Comparison of ENCODE assay signal across 8 mouse cellular contexts in the genomic region with DNA sequence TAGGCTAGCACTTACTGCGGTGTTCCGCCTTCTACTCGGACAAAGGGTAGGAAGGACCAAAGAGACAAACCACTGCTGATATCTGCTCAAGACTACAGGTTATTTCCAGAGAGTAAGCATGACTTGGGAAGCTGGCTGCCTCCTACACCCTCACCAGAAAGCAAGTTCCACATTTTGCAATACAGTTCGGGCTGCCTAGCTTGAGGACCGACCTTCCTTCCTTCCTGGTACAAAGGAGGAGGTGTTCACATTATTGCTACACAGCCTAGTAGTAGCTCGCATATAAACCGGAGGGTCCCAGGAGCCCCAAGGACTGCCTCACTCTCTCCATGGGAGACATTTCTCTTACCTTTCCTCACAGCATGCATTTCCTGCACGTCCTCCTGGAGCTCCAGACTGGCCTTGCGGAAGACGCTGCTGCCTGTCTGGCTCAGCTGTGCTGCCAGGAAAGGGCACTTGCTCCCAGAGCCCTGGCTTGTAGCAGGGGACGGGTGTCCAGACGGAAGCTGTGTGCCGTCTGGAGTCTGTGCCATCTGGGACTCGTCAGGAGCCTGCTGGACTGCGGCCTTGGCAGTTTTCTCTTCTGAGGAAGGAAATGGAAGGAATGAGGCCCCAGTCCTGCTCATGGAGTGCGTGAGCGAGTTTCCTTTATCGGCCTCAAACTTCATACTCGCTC. TPM values are rescaled to one million over a fixed set of nuclear protein-coding genes. Genes with fewer than 3 reads are reported as not detected.
DNase-seq lines count a peak whose midpoint lies in the region; ATAC-seq lines count a peak whose summit lies in the region.

No protein-coding gene starts in this region.

- 0 out of 2 replicates have a peak overlapping the region, but pooled peaks have one; percentile 25 for H3K9ac ChIP-seq in heart, embryonic 16.5 days (ENCODE audit: low read length)
- H3K9ac ChIP-seq in lung, embryonic 15.5 days: no peak overlapping the region
- H3K9ac ChIP-seq in midbrain, embryonic 16.5 days (ENCODE audit: low read depth, low read length): no peak overlapping the region

- no peak for ATAC-seq in heart, embryonic 16.5 days (replicated peaks; ENCODE audit: extremely low read depth, insufficient read depth, low FRiP score)
- ATAC-seq in lung, embryonic 15.5 days (ENCODE audit: borderline replicate concordance, extremely low read depth, low FRiP score, low TSS enrichment): no peak
- ATAC-seq in midbrain, embryonic 16.5 days: no peak

- no peak overlapping the region for H3K4me3 ChIP-seq in heart, embryonic 16.5 days (ENCODE audit: low read length)
- no peak overlapping the region for H3K4me3 ChIP-seq in lung, embryonic 15.5 days
- no peak overlapping the region for H3K4me3 ChIP-seq in midbrain, embryonic 16.5 days (ENCODE audit: low read depth, low read length)

- intact Hi-C loops in gastrocnemius, postnatal 36 days (cut with DNase I): loop anchor here (10.0 kb wide), 1 partner anchor 1958 kb away; no protein-coding TSS in a partner anchor

- DNase-seq in gastrocnemius, postnatal 25 days: peak; percentile 58
- no peak for DNase-seq in gastrocnemius, postnatal 36 days
- DNase-seq in cerebellum, adult 11 months: peak; percentile 77
- no peak for DNase-seq in frontal cortex, postnatal 25 days (ENCODE audit: low spot score in 2 of 2)
- no peak for DNase-seq in thymus, postnatal 14 days

- H3K27ac ChIP-seq in heart, embryonic 16.5 days (ENCODE audit: low read length): peak overlapping the region; percentile 70
- peak overlapping the region; percentile 79 for H3K27ac ChIP-seq in lung, embryonic 15.5 days
- no peak overlapping the region for H3K27ac ChIP-seq in midbrain, embryonic 16.5 days (ENCODE audit: low read length)

- peaks cover 10% of the 10 kb centered on the region for H3K4me1 ChIP-seq in heart, embryonic 16.5 days (ENCODE audit: control insufficient read depth, insufficient read depth, low read length)
- peaks cover 24% of the 10 kb centered on the region for H3K4me1 ChIP-seq in lung, embryonic 15.5 days
- H3K4me1 ChIP-seq in midbrain, embryonic 16.5 days (ENCODE audit: control insufficient read depth, insufficient read depth, low read length): peaks cover 12% of the 10 kb centered on the region

- WGBS in heart, embryonic 16.5 days: 52% methylated on average over 19 of the region's 19 CpGs
- WGBS in lung, embryonic 15.5 days: 55% methylated on average over 19 of the region's 19 CpGs
- WGBS in midbrain, embryonic 16.5 days: 84% methylated on average over 19 of the region's 19 CpGs

- H3K36me3 ChIP-seq in heart, embryonic 16.5 days (ENCODE audit: control insufficient read depth, insufficient read depth): peaks cover 43% of the 10 kb centered on the region
- H3K36me3 ChIP-seq in lung, embryonic 15.5 days: peaks cover 50% of the 10 kb centered on the region
- peaks cover 28% of the 10 kb centered on the region for H3K36me3 ChIP-seq in midbrain, embryonic 16.5 days (ENCODE audit: control insufficient read depth, insufficient read depth, low read length)

- H3K9me3 ChIP-seq in heart, embryonic 16.5 days (replicated peaks; ENCODE audit: control insufficient read depth, low read length): no peaks in the 10 kb centered on the region
- no peaks in the 10 kb centered on the region for H3K9me3 ChIP-seq in lung, embryonic 15.5 days
- H3K9me3 ChIP-seq in midbrain, embryonic 16.5 days (replicated peaks; ENCODE audit: control insufficient read depth, low read length, poor library complexity, severe bottlenecking): no peaks in the 10 kb centered on the region

- no peaks in the 10 kb centered on the region for H3K27me3 ChIP-seq in heart, embryonic 16.5 days (ENCODE audit: control insufficient read depth, insufficient read depth, low read length)
- no peaks in the 10 kb centered on the region for H3K27me3 ChIP-seq in lung, embryonic 15.5 days
- no peaks in the 10 kb centered on the region for H3K27me3 ChIP-seq in midbrain, embryonic 16.5 days (ENCODE audit: control insufficient read depth, insufficient read depth, low read depth, low read length)

- H3K4me2 ChIP-seq in heart, embryonic 16.5 days (ENCODE audit: low read depth, low read length): 0 out of 2 replicates have a peak overlapping the region, but pooled peaks have one; percentile 15
- peak overlapping the region; percentile 4; the same call in 1 of the 2 replicates for H3K4me2 ChIP-seq in lung, embryonic 15.5 days
- H3K4me2 ChIP-seq in midbrain, embryonic 16.5 days (ENCODE audit: low read length): no peak overlapping the region

RNA-seq across cellular contexts. Expression of a gene that starts 5.5 kb away (rescaled TPM):
- total RNA-seq in gastrocnemius, postnatal 25 days (2021): 100 to 1,000 TPM; 260 to 287 TPM
- total RNA-seq in gastrocnemius, postnatal 36 days (2021): 100 to 1,000 TPM; 235 to 282 TPM
- polyA plus RNA-seq in heart, embryonic 16.5 days (2015; fragmentation: Nextera tagmentation; extraction: Ambion mirVana): 217 and 223 TPM in 2 replicates
- polyA plus RNA-seq in lung, embryonic 15.5 days (2015; fragmentation: Nextera tagmentation; extraction: Ambion mirVana): 124 and 132 TPM in 2 replicates
- 108 and 112 TPM in 2 replicates for polyA plus RNA-seq in midbrain, embryonic 16.5 days (2015; fragmentation: Nextera tagmentation; extraction: Ambion mirVana)

RNA-seq across cellular contexts. Expression of a gene that starts 20.6 kb away (rescaled TPM):
- total RNA-seq in gastrocnemius, postnatal 25 days (2021): under 1 TPM; 0.21 to 0.33 TPM
- under 1 TPM; 0.25 to 0.31 TPM for total RNA-seq in gastrocnemius, postnatal 36 days (2021)
- polyA plus RNA-seq in heart, embryonic 16.5 days (2015; fragmentation: Nextera tagmentation; extraction: Ambion mirVana): 0.05 and 0.09 TPM in 2 replicates
- polyA plus RNA-seq in lung, embryonic 15.5 days (2015; fragmentation: Nextera tagmentation; extraction: Ambion mirVana): 0.06 TPM in 1 of 2 replicates, not detected in the other
- polyA plus RNA-seq in midbrain, embryonic 16.5 days (2015; fragmentation: Nextera tagmentation; extraction: Ambion mirVana): not detected in 2 replicates

RNA-seq across cellular contexts. Expression of a gene that starts 37.9 kb away (rescaled TPM):
- total RNA-seq in gastrocnemius, postnatal 25 days (2021): 1 to 10 TPM in 1 of 2 experiments, under 1 TPM in 1; 0.90 to 2.1 TPM
- total RNA-seq in gastrocnemius, postnatal 36 days (2021): 1 to 10 TPM; 1.5 to 1.7 TPM
- polyA plus RNA-seq in heart, embryonic 16.5 days (2015; fragmentation: Nextera tagmentation; extraction: Ambion mirVana): 29.3 and 30.6 TPM in 2 replicates
- 29.5 and 32.0 TPM in 2 replicates for polyA plus RNA-seq in lung, embryonic 15.5 days (2015; fragmentation: Nextera tagmentation; extraction: Ambion mirVana)
- 8.0 and 9.0 TPM in 2 replicates for polyA plus RNA-seq in midbrain, embryonic 16.5 days (2015; fragmentation: Nextera tagmentation; extraction: Ambion mirVana)

RNA-seq across cellular contexts. Expression of a gene that starts 40.0 kb away (rescaled TPM):
- total RNA-seq in gastrocnemius, postnatal 25 days (2021): 100 to 1,000 TPM in 1 of 2 experiments, 10 to 100 TPM in 1; 95.6 to 126 TPM
- 100 to 1,000 TPM; 113 to 156 TPM for total RNA-seq in gastrocnemius, postnatal 36 days (2021)
- polyA plus RNA-seq in heart, embryonic 16.5 days (2015; fragmentation: Nextera tagmentation; extraction: Ambion mirVana): 55.7 and 61.6 TPM in 2 replicates
- polyA plus RNA-seq in lung, embryonic 15.5 days (2015; fragmentation: Nextera tagmentation; extraction: Ambion mirVana): 73.7 and 76.4 TPM in 2 replicates
- 49.5 and 52.1 TPM in 2 replicates for polyA plus RNA-seq in midbrain, embryonic 16.5 days (2015; fragmentation: Nextera tagmentation; extraction: Ambion mirVana)

RNA-seq across cellular contexts. Expression of a gene that starts 43.4 kb away (rescaled TPM):
- 1 to 10 TPM; 2.6 to 4.7 TPM for total RNA-seq in gastrocnemius, postnatal 25 days (2021)
- 1 to 10 TPM; 3.0 to 3.3 TPM for total RNA-seq in gastrocnemius, postnatal 36 days (2021)
- 25.0 and 27.7 TPM in 2 replicates for polyA plus RNA-seq in heart, embryonic 16.5 days (2015; fragmentation: Nextera tagmentation; extraction: Ambion mirVana)
- 60.4 and 62.8 TPM in 2 replicates for polyA plus RNA-seq in lung, embryonic 15.5 days (2015; fragmentation: Nextera tagmentation; extraction: Ambion mirVana)
- polyA plus RNA-seq in midbrain, embryonic 16.5 days (2015; fragmentation: Nextera tagmentation; extraction: Ambion mirVana): 16.6 and 16.7 TPM in 2 replicates

Comparison
In these comparisons a context has a peak if more than half of its experiments do, and no peak if none do; other contexts are left out.
1. DNase-seq: peak in gastrocnemius, postnatal 25 days (single experiment) and cerebellum, adult 11 months (single experiment); none in gastrocnemius, postnatal 36 days (0 of 2), frontal cortex, postnatal 25 days (0 of 2) and thymus, postnatal 14 days (single experiment).